Mouse (Mus musculus) skeletal muscle tissue, adult 2 months (tissue): ENCODE measurements around the gene Ctcf.
"Not testable (repeated sequence)": the region's sequence is repeated elsewhere in the genome, so short reads cannot be mapped to it uniquely, and the experiment has no call there.

Experiments used
- DNase-seq: peaks from one replicate; pipeline ENCODE4 v3.0.0-alpha.2; 2012; ENCODE audit warnings: low read depth, low spot score

The Ctcf gene

DNA sequence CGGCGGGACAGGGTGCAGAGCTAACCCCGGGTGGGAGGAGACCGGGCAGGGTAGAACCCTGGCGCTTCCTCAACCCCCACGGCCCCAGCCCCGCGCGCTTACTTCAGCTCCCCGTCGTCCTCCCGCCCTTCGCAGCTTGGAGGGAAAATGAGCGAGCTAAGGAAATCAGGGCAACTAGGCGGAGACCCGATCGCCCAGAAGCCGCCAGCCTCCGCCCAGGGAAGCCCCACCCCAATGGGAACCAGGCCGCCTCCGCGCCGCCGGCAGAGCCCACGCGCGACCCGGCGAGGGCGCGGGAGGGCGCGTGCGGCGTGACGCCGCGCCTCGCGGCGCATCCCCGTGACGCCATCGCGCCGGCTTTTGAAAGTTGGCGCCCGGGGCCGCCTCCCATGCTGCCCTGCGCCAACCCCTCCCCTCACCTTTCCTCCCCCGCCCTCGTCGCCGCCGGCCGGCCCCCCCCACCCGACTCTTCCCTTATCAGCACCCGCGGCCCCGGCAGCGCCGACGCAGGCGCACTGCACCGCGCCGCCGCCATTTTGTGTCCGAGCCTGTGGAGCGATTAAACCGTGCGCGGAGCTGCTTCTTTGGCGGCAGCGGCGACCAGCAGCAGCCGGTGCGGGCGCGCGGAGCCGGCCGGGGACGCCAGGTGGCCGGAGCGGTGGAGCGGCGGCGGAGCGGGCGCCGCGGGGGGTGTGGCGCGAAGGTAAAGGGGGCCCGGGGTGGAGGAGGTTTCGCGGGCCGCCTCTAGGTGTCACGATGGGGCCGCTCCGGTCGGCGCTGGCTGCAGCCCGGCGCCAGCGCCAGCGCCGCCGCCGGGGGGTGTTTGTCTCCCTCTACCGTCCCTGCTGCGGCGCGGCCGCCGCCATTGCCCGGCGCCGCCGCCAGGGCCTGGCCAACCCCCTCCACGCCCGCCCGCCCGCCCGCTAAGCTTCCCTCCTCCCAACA, at the start of gene Ctcf:
Gene Ctcf, plus strand, starts transcription at position 551 of the 945 bp plus-strand sequence.
- peak; percentile 91 for DNase-seq

DNA sequence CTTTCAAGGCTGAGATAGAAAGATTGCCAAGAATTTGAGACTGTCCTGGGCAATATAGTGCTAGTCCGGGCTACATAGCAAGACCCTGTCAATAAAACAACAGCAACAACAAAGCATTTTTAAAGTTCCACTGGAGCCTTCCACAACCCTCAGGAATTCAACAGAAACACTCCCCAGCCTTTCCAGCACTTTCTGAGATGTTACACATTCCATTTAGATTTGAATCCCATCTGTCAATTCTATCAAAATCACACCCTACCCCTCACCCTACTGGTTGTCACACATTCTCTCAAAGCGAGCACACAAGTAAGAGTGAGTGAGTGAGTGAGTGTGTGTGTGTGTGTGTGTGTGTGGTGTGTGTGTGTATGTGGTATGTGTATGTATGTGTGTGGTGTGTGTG, 43.9 kb upstream of the Ctcf start:
- DNase-seq = no peak

- no peak for DNase-seq
These were observed 42.5 kb upstream of the Ctcf start for GRCm38 (mm10) chr8:105593859-105594258.

- DNase-seq = no peak
These were observed 41.7 kb upstream of the Ctcf start for GRCm38 (mm10) chr8:105594451-105595242.

GRCm38 (mm10) chr8:105596362-105597034, 39.9 kb upstream of the Ctcf start:
- DNase-seq = peak; percentile 52

GRCm38 (mm10) chr8:105598777-105599176, 37.6 kb upstream of the Ctcf start:
- no peak for DNase-seq

DNA sequence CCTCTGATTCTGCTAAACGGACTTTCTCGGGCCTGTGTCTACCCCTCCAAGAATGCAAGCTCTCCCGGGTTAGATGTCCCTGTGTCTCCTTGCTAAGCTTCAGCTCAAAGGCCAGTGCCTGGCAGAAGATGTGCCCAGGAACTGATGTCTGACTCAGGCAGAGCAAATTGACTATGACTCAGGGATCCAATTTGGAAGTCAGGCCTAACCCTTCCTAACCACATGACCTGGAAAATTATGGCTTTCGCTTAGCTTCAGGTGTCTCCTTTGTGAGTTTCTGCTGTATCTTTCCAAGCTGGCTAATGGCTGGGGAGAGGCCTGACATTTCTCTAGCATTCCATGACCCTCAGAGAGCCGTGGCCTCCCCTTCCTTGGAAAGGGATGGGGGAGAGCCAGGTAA, 35.1 kb upstream of the Ctcf start:
- no peak for DNase-seq

DNA sequence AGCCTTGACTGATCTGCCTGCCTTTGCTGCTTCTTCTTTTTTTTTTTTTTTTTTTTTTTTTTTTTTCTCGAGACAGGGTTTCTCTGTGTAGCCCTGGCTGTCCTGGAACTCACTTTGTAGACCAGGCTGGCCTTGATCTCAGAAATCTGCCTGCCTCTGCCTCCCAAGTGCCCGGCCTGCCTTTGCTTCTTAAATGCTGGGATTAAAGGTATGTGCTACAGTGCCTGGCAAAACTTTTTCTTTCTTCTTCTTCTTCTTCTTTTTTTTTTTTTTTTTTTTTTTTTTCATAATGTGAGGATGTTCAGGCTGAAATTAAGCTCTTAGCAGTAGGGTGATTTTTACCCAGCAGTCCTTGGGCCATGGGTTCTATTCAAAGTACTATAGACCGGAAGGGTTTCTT, 33.8 kb upstream of the Ctcf start:
- not testable (repeated sequence) for DNase-seq

- no peak for DNase-seq
These were observed 31.5 kb upstream of the Ctcf start, which contains the start of gene Ripor1 for GRCm38 (mm10) chr8:105604804-105605381. Gene Ripor1, plus strand, starts transcription at chr8:105605255.

DNA sequence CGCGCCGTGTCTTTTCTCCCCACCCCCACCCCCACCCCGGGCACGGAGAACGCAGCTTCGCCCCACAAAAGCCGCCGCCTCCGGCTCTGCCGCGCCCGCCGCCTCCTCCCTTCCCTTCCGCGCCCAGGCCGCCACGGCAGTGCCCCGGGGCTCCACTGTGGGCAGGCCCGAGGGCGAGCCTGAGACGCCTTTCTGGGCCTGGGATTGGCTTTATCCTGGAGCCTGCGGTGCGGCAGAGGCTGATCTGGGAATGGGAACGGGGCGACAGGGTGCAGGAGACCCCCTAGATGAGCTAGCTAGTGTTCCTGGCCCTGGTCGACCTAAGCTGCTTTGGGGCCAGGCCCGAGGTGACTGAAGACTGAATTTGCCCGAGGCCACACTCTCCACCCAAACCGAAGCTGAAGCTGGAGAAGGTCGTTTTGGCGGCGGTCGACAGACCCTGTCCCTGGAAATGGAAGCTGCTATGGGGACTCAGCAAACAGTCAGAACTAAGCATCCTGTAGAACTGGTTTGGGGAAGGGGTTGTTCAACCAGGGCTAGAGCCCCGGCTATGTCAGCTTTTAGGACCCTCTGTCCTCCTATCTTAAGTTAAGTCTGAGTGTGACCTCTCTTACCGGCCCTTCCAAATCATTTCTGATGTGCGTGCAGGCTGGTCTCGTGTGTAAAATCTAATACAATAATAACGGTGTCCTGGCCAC, 30.7 kb upstream of the Ctcf start:
- DNase-seq = no peak

- DNase-seq = peak; percentile 76
These were observed 30.0 kb upstream of the Ctcf start for GRCm38 (mm10) chr8:105606189-105607023.

DNA sequence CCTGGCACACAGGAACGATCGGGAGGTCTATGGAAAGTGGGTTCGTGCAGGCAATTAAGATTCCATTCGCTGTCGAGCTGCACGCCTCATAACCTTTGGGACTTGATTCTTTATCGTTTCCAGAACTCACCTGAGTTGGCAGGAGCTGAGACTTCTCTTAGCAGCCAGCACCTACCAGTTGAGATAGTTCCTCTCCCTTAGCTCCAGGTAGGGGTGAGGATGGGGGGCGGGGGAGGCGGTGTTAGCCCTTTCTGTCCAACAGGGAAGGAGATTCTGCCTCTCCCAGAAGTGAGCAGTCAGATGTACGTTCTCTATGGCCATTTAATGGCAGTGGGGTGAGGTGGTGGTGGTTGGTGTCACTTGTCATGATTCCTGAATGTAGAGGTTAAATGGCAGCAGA, 29.3 kb upstream of the Ctcf start:
- DNase-seq = no peak

GRCm38 (mm10) chr8:105607684-105608083, 28.7 kb upstream of the Ctcf start:
- no peak for DNase-seq

DNA sequence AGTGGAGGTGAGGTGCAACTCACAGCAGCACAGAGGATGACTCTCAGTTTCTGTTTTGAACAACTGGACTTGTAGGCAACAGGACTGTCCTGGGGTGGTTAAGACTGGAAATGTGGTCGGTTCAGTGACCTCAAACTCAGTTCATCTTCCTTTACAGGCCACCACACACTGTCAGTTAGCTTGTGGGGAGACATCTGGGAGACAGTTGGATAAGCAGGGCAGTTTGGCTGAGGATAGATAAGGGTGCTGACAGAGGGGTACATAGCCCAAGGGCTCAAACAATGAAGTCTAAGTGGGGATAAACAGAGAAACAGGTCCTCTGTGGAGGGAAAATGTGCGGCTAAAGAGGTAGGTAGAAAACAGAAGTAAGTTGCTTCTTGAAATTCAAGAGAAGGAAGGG, 27.0 kb upstream of the Ctcf start:
- no peak for DNase-seq

GRCm38 (mm10) chr8:105609771-105610170, 26.6 kb upstream of the Ctcf start:
- DNase-seq = no peak

GRCm38 (mm10) chr8:105611836-105612235, 24.5 kb upstream of the Ctcf start:
- DNase-seq = no peak

DNA sequence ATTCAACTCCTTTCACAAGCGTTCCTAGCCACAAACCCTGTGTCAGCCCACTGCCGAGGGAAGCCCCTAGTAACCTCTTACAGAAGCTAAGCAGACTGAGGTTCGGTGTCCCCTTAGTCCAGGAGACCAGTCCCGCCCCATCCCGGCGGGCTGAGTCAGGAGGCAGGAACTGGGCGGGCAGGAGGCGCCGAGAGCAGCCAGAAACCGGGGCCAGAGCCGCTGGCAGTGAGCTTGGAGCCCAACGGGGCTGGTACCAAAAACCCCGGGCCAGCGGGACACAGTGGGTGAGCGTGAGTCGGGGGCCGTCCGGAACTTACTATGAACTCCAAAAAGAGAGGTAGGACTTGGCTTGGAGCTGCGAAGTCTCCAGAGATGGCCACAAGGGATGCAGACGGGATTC, 23.3 kb upstream of the Ctcf start:
- no peak for DNase-seq

- no peak for DNase-seq
These were observed 22.4 kb upstream of the Ctcf start for GRCm38 (mm10) chr8:105613830-105614511.

DNA sequence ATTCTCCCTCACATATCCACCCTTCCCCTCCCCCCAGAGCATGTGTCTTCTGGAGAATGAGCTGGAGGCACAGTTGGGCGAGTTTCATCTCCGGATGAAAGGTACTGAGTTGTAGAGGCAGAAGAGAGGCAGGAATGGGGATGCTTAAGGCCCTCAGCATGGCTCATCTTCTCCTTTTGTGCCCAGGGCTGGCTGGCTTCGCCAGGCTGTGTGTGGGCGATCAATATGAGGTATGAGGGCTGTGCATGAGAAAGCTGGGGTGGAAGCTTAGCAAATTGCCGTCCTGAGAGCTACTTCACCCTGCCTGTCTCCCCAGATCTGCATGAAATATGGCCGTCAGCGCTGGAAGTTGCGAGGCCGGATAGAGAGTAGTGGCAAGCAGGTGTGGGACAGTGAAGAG, 20.4 kb upstream of the Ctcf start:
- DNase-seq = no peak
